Mouse (Mus musculus) adrenal gland, postnatal 14 days (tissue): ENCODE results near the gene Spo11. TPM values are rescaled to one million over a fixed set of nuclear protein-coding genes. Genes with fewer than 3 reads are reported as not detected.

Experiments
- DNase-seq: peaks from one replicate; pipeline ENCODE4 v3.0.0; 2021; ENCODE audit warnings: mixed read lengths
- total RNA-seq: library from RNA; stranded (reverse); gene quantifications from 2 replicates; pipeline ENCODE4 v1.2.3, GENCODE M21; 2021

Gene Spo11
- total RNA-seq, 1 experiment from 2014 or later, result not detected

DNA sequence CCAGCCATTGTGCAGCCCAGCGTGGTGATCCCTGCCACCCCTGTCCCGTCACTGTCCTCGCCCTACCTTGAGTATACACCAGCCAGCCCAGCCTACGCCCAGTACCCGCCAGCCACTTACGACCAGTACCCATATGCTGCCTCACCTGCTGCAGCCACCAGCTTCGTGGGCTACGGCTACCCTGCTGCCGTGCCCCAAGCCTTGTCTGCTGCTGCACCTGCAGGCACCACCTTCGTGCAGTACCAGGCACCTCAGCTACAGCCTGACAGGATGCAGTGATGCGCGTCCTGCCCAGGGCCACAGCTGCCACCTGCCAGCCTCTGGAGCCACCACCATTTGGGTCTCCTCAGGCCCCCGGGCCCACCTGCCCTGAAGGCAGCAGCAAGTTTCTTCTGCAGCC lies 56.0 kb downstream of the Spo11 start:
- DNase-seq, result no peak

GRCm38 (mm10) chr2:173034998-173035397 lies 57.5 kb downstream of the Spo11 start:
- no peak for DNase-seq

DNA sequence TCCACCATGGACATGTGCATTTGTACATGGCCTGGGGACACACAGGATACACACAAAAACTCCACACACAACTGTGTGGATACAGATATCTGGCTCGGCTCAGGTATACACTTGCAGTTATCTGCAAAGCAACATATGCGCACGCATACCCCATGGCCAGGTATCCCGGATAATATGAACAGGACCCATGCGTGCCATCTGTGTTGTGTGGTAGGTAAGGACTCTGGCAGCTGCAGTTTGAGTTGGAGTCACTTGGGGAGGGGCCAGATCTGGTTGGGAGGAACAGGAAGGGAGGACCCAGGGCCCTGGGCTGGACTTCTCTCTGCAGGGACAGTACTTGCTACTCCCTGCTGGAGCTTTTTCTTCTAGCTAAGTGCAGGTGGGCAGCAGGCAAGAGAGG lies 58.2 kb downstream of the Spo11 start:
- no peak for DNase-seq

- no peak for DNase-seq
Measured at GRCm38 (mm10) chr2:173036055-173036454, 58.6 kb downstream of the Spo11 start.

GRCm38 (mm10) chr2:173036611-173037010 lies 59.1 kb downstream of the Spo11 start:
- no peak for DNase-seq

- DNase-seq, result no peak
Measured at GRCm38 (mm10) chr2:173037347-173037746, 59.8 kb downstream of the Spo11 start.

GRCm38 (mm10) chr2:173037827-173038607 lies 60.5 kb downstream of the Spo11 start:
- peak; percentile 62 for DNase-seq

DNA sequence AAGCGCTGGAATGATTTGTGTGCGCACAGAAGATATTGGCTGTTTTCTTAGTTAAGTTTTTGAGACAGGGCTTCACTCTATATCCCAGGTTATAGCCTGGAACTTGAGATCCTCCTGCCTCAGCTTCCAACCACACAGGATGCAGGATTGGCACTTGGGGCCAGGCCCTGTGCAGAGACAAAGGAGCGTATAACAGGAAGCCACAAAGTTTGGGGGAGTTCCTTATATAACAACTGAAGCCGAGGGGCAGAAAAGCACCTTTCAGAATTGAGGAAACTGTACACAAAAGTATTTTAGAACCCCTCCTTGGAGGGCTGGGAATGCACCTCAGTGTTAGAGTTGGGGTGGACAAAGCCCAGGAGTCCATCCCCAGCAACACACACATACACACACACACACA lies 61.5 kb downstream of the Spo11 start:
- DNase-seq, result no peak

- no peak for DNase-seq
Measured at GRCm38 (mm10) chr2:173040803-173041202, 63.3 kb downstream of the Spo11 start.

GRCm38 (mm10) chr2:173041242-173041641 lies 63.7 kb downstream of the Spo11 start:
- no peak for DNase-seq

DNA sequence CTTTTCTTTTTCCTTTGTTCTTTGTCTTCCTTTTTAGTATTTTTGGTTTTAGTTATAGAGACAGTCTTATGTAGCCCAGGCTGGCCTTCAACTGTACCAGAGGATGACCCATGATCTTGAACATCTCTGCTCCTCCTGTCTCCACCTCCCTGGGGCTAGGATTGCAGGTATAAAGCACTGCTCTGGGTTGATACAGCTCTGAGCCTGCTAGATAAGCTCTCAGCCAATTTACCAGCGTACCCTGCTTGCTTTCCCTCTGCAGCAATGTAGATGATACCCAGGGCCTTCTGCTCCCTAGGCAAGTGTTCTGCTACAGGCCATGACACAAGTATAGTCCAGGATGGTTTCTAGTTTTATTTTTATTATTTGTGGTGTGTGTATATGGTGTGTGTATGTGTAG lies 64.4 kb downstream of the Spo11 start:
- no peak for DNase-seq

DNA sequence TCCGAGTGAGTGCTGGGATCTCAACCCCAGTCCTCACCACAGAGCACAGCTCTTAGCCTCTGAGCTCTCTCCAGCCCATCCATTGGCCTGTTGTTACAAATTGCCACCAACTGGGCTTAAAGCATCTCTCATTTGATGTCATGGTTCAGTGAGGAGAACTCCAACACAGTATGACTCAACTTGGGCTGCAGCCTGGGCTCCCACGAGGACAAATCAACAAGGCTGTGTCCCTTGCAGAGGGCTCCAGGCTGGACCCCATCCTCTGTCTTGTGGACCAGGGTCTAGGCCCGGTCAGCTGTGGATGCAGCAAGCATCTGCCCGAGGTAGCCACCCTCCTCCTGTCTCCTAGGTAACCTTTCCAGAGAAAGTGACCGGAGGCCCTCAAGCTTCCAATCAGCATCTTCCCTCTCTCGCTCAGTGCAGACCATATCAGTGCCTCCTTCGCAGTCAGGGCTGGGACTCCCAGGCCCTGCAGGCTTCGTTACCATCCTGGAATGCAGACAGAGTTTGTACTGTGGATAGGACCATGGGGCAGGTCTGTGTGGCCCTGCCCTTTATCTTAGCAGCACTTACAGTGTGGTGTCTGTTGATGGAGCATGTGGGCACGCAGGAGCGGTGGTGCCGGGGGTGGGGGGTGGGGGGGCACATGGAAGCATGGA lies 65.1 kb downstream of the Spo11 start:
- no peak for DNase-seq

Other genes with a start within 250 kb of the Spo11 start
- 15.2 and 15.9 TPM in 2 replicates for gene Bmp7, start 37.4 kb upstream of the Spo11 start, total RNA-seq
- 55.3 and 65.0 TPM in 2 replicates for gene Rae1, start 22.4 kb downstream of the Spo11 start, total RNA-seq
- gene Rbm38, start 42.8 kb downstream of the Spo11 start, total RNA-seq, result 31.6 and 36.2 TPM in 2 replicates
- gene Ctcfl, start 141.8 kb downstream of the Spo11 start, total RNA-seq, result 0.15 TPM in 2 replicates
- 1,355 and 1,486 TPM in 2 replicates for gene Pck1, start 175.3 kb downstream of the Spo11 start, total RNA-seq
- 2.6 and 4.3 TPM in 2 replicates for gene Zbp1, start 241.2 kb downstream of the Spo11 start, total RNA-seq